Mouse (Mus musculus): ENCODE measurements around the gene Fads2. TPM values are rescaled to one million over a fixed set of nuclear protein-coding genes. Genes with fewer than 3 reads are reported as not detected.

Fads2 gene
- 29.3 and 47.5 TPM in 2 replicates for polyA plus RNA-seq (2012)

DNA sequence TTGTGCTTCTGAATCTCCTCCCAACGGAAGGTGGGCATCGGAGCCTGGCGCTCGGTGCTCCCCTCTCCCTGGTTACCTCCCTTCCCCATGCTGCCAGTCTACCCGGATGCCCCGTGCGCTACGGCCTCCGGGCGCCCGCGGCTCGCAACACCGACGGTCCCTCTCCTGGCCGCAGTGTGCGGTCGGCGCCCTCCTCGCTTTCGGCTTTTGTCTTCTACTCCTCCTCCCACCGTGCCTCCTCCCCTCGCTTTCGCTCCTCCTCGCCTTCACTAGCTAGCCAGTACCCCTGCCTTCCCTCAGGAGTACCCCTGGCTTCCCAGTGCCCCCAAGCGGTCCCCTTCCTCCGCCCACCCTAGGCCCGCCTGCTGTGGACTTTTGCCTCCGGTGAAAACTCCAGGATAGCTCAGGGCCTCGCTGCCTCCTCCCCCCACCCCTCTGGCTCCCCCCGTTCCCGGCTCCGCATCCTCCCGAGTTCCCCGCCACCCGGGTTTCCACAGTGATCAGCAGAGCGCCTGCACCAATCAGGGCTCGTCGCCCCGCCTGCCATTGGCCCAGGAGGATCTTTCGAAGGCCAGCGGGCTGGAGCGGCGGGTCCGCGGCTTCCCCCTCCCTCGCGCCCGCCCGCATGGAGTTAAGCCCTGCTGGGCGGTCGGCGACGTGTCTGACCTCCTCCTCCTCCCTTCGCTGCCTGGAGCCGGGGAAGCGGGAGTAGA lies at the start of gene Fads2:
Gene Fads2, minus strand, starts transcription at position 406 of the 713 bp plus-strand sequence.

DNA sequence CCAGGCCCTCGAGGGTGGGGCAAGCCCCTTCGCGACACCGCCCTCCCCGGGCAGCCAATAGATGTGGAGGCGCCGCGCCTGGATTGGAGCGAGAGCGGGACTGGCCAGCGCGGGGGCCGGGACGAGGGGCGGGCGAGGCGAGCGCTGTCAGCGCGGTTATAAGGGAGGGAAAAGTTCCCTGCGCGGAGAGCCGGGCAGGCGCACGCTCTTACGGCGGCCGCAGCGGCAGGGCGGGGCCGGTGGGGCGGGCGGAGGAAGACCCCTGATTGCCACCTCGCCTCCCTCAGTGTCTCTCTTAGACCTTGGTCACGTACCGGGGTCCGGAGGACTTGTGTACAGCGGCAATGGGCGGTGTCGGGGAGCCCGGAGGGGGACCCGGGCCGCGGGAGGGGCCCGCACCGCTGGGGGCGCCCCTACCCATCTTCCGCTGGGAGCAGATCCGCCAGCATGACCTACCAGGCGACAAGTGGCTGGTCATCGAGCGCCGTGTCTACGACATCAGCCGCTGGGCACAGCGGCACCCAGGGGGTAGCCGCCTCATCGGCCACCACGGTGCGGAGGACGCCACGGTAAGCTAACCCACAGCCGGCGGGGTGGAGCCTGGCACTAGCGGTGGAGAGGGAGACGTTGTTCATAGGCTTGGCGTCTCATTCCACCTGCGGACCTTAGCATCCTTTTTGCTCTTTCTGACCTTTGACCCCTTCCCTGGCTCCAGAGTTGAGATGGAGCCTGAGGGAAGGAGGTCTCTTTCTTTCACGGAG lies 60.0 kb downstream of the Fads2 start, which contains the start of gene Fads3:
Gene Fads3, plus strand, starts transcription at position 182 of the 761 bp plus-strand sequence.

Other genes with a start within 250 kb of the Fads2 start
- 123 and 216 TPM in 2 replicates for gene Incenp, start 202.2 kb downstream of the Fads2 start, polyA plus RNA-seq (2012)
- gene Fth1, start 121.1 kb downstream of the Fads2 start, polyA plus RNA-seq (2012): 9,097 and 9,677 TPM in 2 replicates
- gene Best1, start 100.1 kb downstream of the Fads2 start, polyA plus RNA-seq (2012): 0.15 TPM in 1 of 2 replicates, not detected in the other
- gene Rab3il1, start 100.1 kb downstream of the Fads2 start, polyA plus RNA-seq (2012): 5.8 and 6.9 TPM in 2 replicates
- 8.5 and 14.8 TPM in 2 replicates for gene Fads3, start 60.2 kb downstream of the Fads2 start, polyA plus RNA-seq (2012)
- gene Fads1, start 81.1 kb upstream of the Fads2 start, polyA plus RNA-seq (2012): 35.4 and 39.7 TPM in 2 replicates
- gene Tmem258, start 102.3 kb upstream of the Fads2 start, polyA plus RNA-seq (2012): 20.8 and 31.6 TPM in 2 replicates
- 55.7 and 59.9 TPM in 2 replicates for gene Fen1, start 102.4 kb upstream of the Fads2 start, polyA plus RNA-seq (2012)
- 0.08 and 0.09 TPM in 2 replicates for gene Myrf, start 139.0 kb upstream of the Fads2 start, polyA plus RNA-seq (2012)
- gene Dagla, start 203.1 kb upstream of the Fads2 start, polyA plus RNA-seq (2012): 0.06 and 0.22 TPM in 2 replicates